Mouse (Mus musculus): Measurements from ENCODE around the gene Styx.
A peak's percentile ranks its signal among the peaks of the same experiment; 100 is the strongest.

The Styx gene

GRCm38 (mm10) chr14:45350931-45351859 lies at the start of gene Styx:
Gene Styx (plus strand): TSS chr14:45351093.
- peak; percentile 95 for DNase-seq (ENCODE audit: low spot score)

GRCm38 (mm10) chr14:45303939-45304338 lies 47.0 kb upstream of the Styx start:
- peak; percentile 20 for DNase-seq (ENCODE audit: low spot score)

GRCm38 (mm10) chr14:45304389-45304788 lies 46.5 kb upstream of the Styx start:
- DNase-seq (ENCODE audit: low spot score) = no peak

GRCm38 (mm10) chr14:45305852-45306251 lies 45.0 kb upstream of the Styx start:
- DNase-seq (ENCODE audit: low spot score) = no peak

- DNase-seq (ENCODE audit: low spot score) = no peak
These were observed 43.1 kb upstream of the Styx start for GRCm38 (mm10) chr14:45307630-45308328.

- no peak for DNase-seq (ENCODE audit: low spot score)
These were observed 41.2 kb upstream of the Styx start for GRCm38 (mm10) chr14:45309646-45310045.

GRCm38 (mm10) chr14:45310101-45310500 lies 40.8 kb upstream of the Styx start:
- DNase-seq (ENCODE audit: low spot score) = no peak

- DNase-seq (ENCODE audit: low spot score) = no peak
These were observed 34.0 kb upstream of the Styx start for GRCm38 (mm10) chr14:45316927-45317326.

- peak; percentile 38 for DNase-seq (ENCODE audit: low spot score)
These were observed 32.9 kb upstream of the Styx start for GRCm38 (mm10) chr14:45317921-45318411.

- peak; percentile 86 for DNase-seq (ENCODE audit: low spot score)
These were observed 32.3 kb upstream of the Styx start, which contains the start of gene Ero1l for GRCm38 (mm10) chr14:45318426-45319236. Gene Ero1l (minus strand): TSS chr14:45318771.

- no peak for DNase-seq (ENCODE audit: low spot score)
These were observed 31.7 kb upstream of the Styx start for GRCm38 (mm10) chr14:45319237-45319610.

- peak; percentile 37 for DNase-seq (ENCODE audit: low spot score)
These were observed 30.8 kb upstream of the Styx start for GRCm38 (mm10) chr14:45320111-45320510.

GRCm38 (mm10) chr14:45321067-45321466 lies 29.8 kb upstream of the Styx start:
- DNase-seq (ENCODE audit: low spot score) = peak; percentile 86

GRCm38 (mm10) chr14:45321622-45322021 lies 29.3 kb upstream of the Styx start:
- DNase-seq (ENCODE audit: low spot score) = no peak

- no peak for DNase-seq (ENCODE audit: low spot score)
These were observed 28.4 kb upstream of the Styx start for GRCm38 (mm10) chr14:45322450-45322849.

GRCm38 (mm10) chr14:45323320-45323719 lies 27.6 kb upstream of the Styx start:
- no peak for DNase-seq (ENCODE audit: low spot score)

GRCm38 (mm10) chr14:45325471-45325870 lies 25.4 kb upstream of the Styx start:
- DNase-seq (ENCODE audit: low spot score) = peak; percentile 86

GRCm38 (mm10) chr14:45328072-45328713 lies 22.7 kb upstream of the Styx start:
- no peak for DNase-seq (ENCODE audit: low spot score)

GRCm38 (mm10) chr14:45329018-45329588 lies 21.8 kb upstream of the Styx start:
- no peak for DNase-seq (ENCODE audit: low spot score)

- DNase-seq (ENCODE audit: low spot score) = peak; percentile 95
These were observed 21.2 kb upstream of the Styx start, which contains the start of gene Psmc6 for GRCm38 (mm10) chr14:45329589-45330181. Gene Psmc6 (plus strand): TSS chr14:45329788.

All from MN1 (cell line).